Mouse (Mus musculus): ENCODE measurements around the gene Gm20388. TPM values are rescaled to one million over a fixed set of nuclear protein-coding genes. Genes with fewer than 3 reads are reported as not detected.
A peak's percentile ranks its signal among the peaks of the same experiment; 100 is the strongest.
"Not testable (repeated sequence)": the region's sequence is repeated elsewhere in the genome, so short reads cannot be mapped to it uniquely, and the experiment has no call there.

Gm20388 gene
- total RNA-seq, 2 experiments from 2014 or later, result 2.2 to 7.6 TPM

DNA sequence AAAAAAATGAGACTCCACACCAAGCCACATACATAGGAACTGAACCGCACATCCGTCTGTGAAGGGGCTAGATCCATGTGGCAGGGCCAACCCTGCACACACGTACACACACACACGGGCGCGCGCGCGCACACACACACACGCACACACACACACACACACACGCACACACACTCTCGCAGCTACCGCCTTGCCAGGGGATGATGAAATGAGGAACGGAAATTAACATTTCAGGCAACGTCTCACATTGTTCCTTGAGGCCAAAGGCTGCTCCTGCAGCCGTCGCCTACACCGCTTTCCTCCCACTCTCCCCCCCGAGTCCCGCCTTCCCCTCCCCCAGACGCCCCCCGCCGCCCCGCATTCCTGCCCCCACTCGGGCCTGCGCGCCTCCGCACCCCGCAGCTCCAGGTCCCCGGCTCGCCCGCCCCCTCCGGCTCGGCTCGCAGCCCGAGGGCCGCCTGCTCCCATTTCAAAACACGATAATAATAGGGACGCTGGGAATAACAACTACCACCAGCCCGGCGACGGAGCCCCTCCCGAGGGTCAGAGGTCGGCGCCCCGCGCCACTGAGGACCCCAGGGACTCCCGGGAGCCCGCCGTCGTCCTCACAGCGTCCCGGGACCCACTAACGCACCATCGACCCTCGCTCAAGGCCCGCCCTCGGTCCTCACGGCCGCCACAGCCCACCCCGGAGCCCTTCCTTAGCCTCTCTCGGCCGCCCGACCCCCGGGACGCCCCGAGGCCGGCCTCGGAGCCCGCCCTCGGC, 3130.6 kb downstream of the Gm20388 start:
- Histone ChIP-seq H3K4me3 (peak overlapping the region; percentile 91), H3K27ac (peak overlapping the region; percentile 98)
- TF ChIP-seq CTCF (conservative IDR thresholded peaks at IDR 0.05), result no peak
- DNase-seq (ENCODE audit: low spot score in 2 of 2), result peak; percentile 28 to 57

- DNase-seq (ENCODE audit: low spot score in 2 of 2), result no peak
- H3K4me3 ChIP-seq, result peak overlapping the region; percentile 91
- peak overlapping the region; percentile 98 for H3K27ac ChIP-seq
- no peak for TF ChIP-seq CTCF (conservative IDR thresholded peaks at IDR 0.05)
These were observed 3131.1 kb downstream of the Gm20388 start for GRCm38 (mm10) chr8:123041774-123042105.

- peak; percentile 99 to 100 for DNase-seq (ENCODE audit: low spot score in 2 of 2)
- H3K4me3 ChIP-seq, result peak within 1 kb of the TSS; percentile 91
- peak; percentile 65 for TF ChIP-seq CTCF (conservative IDR thresholded peaks at IDR 0.05)
These were observed 3131.7 kb downstream of the Gm20388 start, which contains the start of gene Ankrd11 for GRCm38 (mm10) chr8:123042158-123042973. Gene Ankrd11, minus strand, starts transcription at chr8:123042277.

DNA sequence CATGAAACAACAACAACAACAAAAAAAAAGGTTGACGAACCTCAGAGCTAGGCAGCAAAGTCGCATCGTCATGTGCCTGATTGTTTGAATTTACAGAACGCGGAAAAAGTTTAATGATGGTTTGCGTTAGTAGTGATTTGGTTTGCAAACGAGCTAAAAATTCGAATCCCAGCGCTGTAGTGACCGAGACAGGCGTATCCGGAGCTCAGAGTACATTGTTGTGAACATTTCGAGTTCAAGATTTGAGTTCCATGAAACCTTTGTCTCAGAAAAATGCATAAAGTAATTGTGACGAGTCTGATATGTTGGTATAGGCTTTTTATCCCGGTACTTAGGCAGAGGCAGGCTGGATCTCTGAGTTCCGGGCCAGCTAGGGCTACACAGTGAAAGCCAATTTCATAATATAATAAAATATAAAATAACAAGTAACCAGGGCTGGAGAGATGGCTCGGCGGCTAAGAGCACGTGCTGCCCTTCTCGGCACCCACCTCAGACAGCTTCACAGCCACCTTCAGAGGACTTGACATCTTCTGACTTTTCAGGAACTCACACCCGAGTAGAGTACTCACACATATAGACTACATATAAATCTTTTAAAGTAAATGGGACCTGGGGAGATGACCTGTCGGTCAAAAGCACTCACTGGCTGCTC, 3132.5 kb downstream of the Gm20388 start:
- Histone ChIP-seq H3K4me3 (peak overlapping the region; percentile 86), H3K27ac (peak overlapping the region; percentile 96)
- no peak for TF ChIP-seq CTCF (conservative IDR thresholded peaks at IDR 0.05)
- DNase-seq (ENCODE audit: low spot score in 2 of 2), result no peak

More at GRCm38 (mm10) chr8:123042158-123042973, 3131.7 kb downstream of the Gm20388 start, which contains the start of gene Ankrd11:
- peak within 1 kb of the TSS; percentile 98 for H3K27ac ChIP-seq

DNA sequence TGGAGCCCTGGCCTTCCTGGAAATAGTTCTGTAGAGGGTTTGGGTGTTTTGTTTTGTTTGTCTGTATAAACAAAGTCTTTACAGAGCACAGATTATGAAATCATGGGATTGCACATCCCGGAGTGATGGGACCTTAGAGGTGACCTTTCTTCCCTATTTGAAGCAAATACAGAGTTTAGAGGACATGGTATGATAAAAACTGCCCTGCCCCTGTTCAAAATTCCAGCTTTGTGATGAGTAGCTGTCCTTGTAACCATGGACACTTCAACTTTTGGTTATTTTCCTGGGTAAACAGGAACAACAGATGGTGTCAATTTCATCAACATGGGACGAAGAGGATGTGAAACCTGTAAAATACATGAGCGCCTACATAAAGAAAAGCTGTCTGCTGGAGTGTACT, 3133.3 kb downstream of the Gm20388 start:
- Histone ChIP-seq H3K27ac (no peak overlapping the region), H3K4me3 (no peak overlapping the region; the same call in 1 of the 2 replicates)
- no peak for DNase-seq (ENCODE audit: low spot score in 2 of 2)
- TF ChIP-seq CTCF (conservative IDR thresholded peaks at IDR 0.05), result no peak

GRCm38 (mm10) chr8:123044743-123045425, 3134.2 kb downstream of the Gm20388 start:
- not testable (repeated sequence) for H3K27ac ChIP-seq; DNase-seq (ENCODE audit: low spot score in 2 of 2); H3K4me3 ChIP-seq

DNA sequence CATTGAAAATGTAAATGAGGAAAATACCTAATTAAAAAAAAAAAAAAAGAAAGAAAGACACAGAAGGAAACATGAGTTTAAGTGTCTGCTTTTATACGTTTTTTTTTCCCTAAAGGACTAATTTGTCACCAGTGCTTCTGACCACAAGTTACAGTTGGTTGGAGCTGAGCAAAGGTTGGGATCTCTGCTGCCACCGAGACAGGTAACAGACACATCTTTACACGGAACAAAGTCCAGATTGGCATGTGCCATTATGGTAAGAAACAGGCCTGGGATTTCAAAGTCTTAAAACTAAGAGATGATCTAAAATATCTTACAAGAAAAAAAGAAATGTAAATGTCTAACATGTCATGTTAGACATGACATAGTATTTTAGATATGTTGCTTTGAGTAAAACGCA, 3136.1 kb downstream of the Gm20388 start:
- H3K27ac ChIP-seq, result no peak overlapping the region
- DNase-seq (ENCODE audit: low spot score in 2 of 2), result no peak
- TF ChIP-seq CTCF (conservative IDR thresholded peaks at IDR 0.05), result no peak
- no peak overlapping the region for H3K4me3 ChIP-seq

GRCm38 (mm10) chr8:123047827-123048226, 3137.2 kb downstream of the Gm20388 start:
- no peak for TF ChIP-seq CTCF (conservative IDR thresholded peaks at IDR 0.05)
- DNase-seq (ENCODE audit: low spot score in 2 of 2), result no peak
- H3K27ac ChIP-seq, result no peak overlapping the region
- H3K4me3 ChIP-seq, result no peak overlapping the region

DNA sequence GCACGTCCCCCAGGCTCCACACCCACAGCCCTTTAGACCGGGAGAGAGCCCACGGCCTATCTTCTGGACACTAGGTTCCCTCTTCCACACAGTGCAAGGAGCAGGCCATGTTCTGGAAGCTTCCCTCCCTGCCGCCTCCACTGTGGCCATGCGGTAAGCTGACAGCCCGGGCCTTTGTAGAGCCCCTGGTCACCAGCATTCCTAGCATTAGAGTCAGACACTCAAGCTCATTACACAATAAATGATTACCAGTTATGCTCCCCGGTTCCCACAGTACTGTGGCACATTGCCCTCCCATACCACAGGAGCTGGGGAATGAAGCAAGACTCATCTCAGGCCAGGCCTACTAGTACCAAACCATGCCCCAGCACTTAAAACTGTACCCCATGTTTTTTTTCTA, 3137.8 kb downstream of the Gm20388 start:
- no peak for DNase-seq (ENCODE audit: low spot score in 2 of 2)
- no peak for TF ChIP-seq CTCF (conservative IDR thresholded peaks at IDR 0.05)
- no peak overlapping the region for H3K27ac ChIP-seq
- H3K4me3 ChIP-seq, result no peak overlapping the region

- H3K27ac ChIP-seq, result no peak overlapping the region
- no peak for TF ChIP-seq CTCF (conservative IDR thresholded peaks at IDR 0.05)
- no peak for DNase-seq (ENCODE audit: low spot score in 2 of 2)
- no peak overlapping the region for H3K4me3 ChIP-seq
These were observed 3140.8 kb downstream of the Gm20388 start for GRCm38 (mm10) chr8:123051458-123051857.

GRCm38 (mm10) chr8:123062721-123063120, 3152.1 kb downstream of the Gm20388 start, which contains the start of gene Spg7:
Gene Spg7, plus strand, starts transcription at chr8:123062942.
- no peak for DNase-seq (ENCODE audit: low spot score in 2 of 2)
- Histone ChIP-seq H3K27ac (no peak within 1 kb of the TSS), H3K4me3 (no peak within 1 kb of the TSS)
- TF ChIP-seq CTCF (conservative IDR thresholded peaks at IDR 0.05), result no peak

DNA sequence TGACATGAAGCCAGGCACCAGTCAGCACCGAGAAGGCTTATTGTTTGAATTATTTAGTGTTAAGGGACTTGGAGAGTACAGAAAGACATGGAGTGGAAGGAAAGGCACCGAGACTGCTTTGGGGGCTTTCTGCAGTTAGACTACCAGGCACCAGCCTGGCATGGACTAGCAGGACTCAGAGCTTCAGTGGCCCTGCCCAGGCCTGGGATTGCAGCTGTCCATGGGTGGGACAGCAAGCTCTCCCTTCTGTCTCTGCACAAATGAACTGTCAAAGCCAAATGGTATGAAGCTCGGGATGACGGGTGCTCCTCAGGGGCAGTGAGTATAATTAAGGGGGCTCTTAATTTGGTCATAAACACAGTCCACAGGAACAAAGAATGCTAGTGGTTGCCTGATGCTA, 3153.4 kb downstream of the Gm20388 start:
- TF ChIP-seq CTCF (conservative IDR thresholded peaks at IDR 0.05), result no peak
- peak overlapping the region; percentile 82; the same call in 1 of the 2 replicates for H3K4me3 ChIP-seq
- no peak for DNase-seq (ENCODE audit: low spot score in 2 of 2)
- peak overlapping the region; percentile 98 for H3K27ac ChIP-seq
